Mouse (Mus musculus) spleen, embryonic (tissue): ENCODE measurements at regions not wholly inside any gene's neighbourhood (a gene's known extent, or its start where the extent isn't known, plus 50 kb on each side); places are given as distances from the start of the nearest gene placed in this dataset.

Source experiments
- CTCF ChIA-PET: fragments of 350-600 bp; sonication (Branson Sonifier 250); formaldehyde crosslinking; loops from one replicate; lab custom pipeline; 2022; lab: Charles Lee

DNA sequence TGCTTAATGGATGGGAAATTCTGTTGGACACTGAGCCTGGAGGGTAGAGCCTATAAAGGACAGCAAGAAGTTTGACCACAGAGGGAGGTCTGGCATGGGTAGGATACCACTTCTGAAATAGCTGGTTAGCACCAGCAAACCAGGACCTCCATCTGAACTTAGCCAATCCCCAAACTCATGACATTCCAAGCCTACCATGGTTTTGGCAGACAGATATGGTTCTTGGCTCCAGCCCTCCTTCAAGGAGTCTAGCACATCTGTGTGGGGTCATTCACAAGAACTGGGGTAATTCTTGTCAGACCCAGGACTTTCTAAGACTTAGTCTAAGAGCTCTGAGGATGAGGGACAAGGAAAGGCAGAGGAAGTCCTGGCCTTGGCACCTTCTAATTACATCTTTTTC, 187.7 kb downstream of the Phlda1 start:
- CTCF ChIA-PET = no interaction called here

GRCm38 (mm10) chr10:111694227-111695200, 188.4 kb downstream of the Phlda1 start:
- CTCF ChIA-PET = no interaction called here

DNA sequence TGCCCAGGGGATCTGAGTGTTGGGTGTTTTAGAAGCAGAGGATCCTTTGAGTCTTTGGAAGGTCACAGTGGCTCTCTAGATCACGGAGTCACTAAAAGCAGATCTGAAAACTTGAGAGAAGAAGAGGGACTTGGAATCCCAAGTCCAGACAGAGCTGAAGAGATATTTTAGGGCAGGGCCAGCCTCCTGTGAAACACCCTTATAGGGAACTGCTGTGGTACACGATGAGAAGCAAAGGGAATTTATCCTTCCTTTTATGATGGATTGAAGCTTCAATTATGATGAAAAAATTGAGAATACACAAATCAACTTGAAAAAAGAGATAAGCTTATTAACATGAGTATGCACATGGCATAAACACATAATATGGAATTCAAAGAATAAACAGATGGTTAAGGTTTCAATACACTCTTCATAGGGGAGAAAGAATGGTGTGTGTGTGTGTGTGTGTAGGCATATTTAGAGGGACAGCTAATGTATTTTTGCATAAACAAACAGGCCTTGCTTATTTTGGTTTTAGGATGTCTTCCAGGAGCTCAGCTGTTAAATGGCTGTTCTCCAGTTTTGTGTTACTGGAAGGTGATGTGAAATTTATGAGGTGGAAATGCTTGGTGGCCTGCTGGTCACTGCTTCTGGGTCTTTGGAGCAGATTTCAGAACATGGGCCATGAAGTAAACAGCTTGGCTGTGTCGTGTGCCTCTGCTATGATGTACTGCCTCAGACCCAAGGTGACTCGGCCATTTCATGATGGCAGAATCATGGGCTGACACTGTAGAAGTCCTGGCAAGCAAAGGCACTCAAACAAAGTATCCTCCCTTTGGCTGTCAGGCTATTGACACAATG, 190.1 kb downstream of the Phlda1 start:
- CTCF ChIA-PET = no interaction called here

- CTCF ChIA-PET = no interaction called here
Measured at GRCm38 (mm10) chr10:111696987-111697386, 190.9 kb downstream of the Phlda1 start.

GRCm38 (mm10) chr10:111699557-111700508, 193.7 kb downstream of the Phlda1 start:
- CTCF ChIA-PET = no interaction called here

- CTCF ChIA-PET = no interaction called here
Measured at GRCm38 (mm10) chr10:111700570-111700969, 194.5 kb downstream of the Phlda1 start.

- CTCF ChIA-PET = no interaction called here
Measured at GRCm38 (mm10) chr10:111701138-111701537, 195.1 kb downstream of the Phlda1 start.

DNA sequence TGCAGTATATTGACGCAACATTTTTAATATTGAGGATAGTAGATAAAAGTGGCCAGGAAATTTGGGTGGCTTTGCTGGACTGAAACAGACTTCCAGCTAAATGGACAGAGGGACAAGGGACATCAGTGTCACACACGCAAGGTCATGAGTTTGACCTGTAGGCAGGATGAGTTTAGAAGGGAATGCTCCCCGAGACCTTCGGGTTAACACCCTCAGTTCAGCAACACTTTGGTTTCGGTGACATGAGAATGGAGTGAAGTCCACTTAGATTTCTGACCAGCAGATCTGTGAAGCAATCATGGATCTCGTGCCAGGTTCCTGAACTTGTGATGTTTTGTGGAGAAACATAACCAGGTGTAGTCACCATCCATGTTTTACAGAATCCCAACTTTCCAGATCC, 196.3 kb downstream of the Phlda1 start:
- CTCF ChIA-PET = no interaction called here

DNA sequence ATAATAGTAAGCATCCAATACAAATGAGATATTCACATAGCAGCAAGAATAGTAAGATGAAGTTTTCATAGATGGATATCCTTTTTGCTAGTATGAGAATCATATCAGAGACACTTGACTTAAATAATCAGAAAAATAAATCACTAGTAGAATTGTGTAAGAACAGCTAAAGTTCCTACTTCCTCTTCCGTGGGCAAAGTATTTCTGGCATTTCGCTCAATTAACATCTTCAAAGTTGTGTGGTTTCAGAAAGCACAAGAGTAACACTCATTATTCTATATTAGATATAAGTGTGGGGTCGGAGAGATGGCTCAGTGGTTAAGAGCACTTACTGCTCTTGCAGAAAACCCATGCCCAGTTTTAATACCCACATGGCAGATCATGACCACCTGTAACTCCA, 197.4 kb downstream of the Phlda1 start:
- CTCF ChIA-PET = no interaction called here

- CTCF ChIA-PET = no interaction called here
Measured at GRCm38 (mm10) chr10:111711519-111712113, 205.5 kb downstream of the Phlda1 start.

DNA sequence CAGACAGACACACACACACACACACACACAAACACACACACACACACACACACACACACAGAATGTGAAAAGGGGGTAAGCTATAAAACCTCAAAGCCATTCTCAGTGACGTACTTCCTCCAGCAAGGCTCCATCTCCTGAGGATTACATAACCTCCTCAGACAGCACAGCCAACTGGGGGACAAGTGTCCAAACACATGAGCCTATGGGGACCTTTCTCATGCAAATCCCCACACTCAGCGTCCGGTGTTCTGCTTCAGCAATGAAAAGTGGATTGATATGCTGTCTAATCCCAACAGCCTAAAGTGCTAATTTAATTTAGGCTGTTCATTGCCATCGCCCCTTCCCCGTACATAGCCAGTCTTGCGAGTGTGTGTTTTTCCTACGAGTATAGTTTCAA, 206.9 kb downstream of the Phlda1 start:
- CTCF ChIA-PET = interaction anchor here (0.7 kb wide), 1 partner anchor 26 kb away, joined by 8 read pairs; no protein-coding TSS in a partner anchor

DNA sequence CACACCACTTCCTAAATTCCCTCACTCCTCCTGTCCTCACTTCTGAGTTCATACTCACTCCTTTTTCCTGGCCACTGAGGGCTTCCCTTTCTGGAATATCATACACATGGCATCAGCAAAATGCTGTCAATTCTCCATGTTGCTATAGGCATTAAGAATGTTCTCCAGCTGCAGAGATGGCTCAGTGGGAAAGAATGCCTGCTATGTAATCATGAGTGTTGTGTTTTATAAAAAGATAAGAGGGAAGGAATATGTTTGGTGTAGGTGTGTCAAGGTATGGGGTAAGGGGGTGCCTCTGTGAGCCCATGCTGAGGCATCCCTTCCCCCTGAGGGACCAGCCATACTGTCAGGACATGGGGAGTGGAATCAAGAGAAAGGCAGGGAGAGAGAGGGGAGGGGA, 207.6 kb downstream of the Phlda1 start:
- CTCF ChIA-PET = interaction anchor here (0.7 kb wide), 1 partner anchor 148 kb away, joined by 7 read pairs; no protein-coding TSS in a partner anchor

DNA sequence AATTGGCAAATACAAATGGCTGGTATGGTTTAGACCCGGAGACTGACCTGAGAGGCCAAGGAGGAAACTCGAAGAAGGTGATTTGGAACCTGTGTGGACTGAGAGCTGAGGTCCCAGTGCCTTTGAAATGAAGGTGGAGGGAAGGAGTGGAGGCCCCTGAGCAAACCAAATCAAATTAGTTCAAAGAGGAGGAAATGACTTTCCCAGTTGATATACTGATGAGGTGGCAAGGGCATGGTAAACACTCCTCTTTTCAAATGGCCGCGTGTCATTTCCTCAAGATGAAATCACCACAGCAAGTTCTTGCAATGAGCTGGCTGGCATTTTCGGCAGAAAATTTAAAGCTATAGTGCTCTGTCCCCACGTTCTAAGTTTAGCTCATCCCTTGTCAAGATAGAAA, 209.1 kb downstream of the Phlda1 start:
- CTCF ChIA-PET = no interaction called here

- CTCF ChIA-PET = no interaction called here
Measured at GRCm38 (mm10) chr10:111719632-111720031, 213.5 kb downstream of the Phlda1 start.

DNA sequence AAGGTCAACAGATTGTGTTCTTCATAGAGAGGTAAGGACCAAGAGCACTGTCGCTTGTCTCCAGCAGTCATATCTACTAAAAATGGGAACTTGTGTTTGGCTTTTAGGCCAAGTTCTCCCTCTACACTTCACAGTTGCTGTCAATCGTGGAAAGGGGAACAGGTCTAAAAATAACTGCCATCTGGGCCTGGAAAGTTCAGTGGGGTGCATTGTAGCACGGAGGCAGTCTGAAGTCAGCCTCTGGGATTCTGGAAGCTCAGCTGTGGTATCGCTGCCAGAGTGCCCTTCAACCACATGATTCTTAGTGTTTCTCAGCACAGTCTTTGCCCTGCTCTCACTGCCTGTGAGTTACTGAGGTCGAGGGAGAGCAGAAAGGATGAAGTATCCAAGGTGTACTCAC, 215.0 kb downstream of the Phlda1 start:
- CTCF ChIA-PET = no interaction called here

DNA sequence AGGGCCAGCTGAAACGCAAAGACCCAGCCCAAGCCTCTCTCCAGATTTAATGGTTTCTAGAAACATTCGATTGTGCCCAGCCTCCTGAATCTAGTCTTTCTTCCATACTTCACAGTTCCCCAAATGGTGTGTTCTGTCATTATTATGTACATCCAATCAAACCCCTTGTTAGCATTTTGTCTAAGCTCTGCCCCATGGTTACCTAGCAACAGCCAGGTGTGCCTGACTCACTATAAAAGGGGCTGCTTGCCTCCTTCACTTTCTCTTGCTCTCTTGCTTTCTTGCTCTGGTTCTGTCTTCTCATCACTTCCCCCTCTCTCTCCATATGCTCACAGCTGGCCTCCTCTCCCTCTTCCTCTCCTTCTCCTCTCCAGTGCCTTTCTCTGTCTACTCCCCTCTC, 217.8 kb downstream of the Phlda1 start:
- CTCF ChIA-PET = no interaction called here

DNA sequence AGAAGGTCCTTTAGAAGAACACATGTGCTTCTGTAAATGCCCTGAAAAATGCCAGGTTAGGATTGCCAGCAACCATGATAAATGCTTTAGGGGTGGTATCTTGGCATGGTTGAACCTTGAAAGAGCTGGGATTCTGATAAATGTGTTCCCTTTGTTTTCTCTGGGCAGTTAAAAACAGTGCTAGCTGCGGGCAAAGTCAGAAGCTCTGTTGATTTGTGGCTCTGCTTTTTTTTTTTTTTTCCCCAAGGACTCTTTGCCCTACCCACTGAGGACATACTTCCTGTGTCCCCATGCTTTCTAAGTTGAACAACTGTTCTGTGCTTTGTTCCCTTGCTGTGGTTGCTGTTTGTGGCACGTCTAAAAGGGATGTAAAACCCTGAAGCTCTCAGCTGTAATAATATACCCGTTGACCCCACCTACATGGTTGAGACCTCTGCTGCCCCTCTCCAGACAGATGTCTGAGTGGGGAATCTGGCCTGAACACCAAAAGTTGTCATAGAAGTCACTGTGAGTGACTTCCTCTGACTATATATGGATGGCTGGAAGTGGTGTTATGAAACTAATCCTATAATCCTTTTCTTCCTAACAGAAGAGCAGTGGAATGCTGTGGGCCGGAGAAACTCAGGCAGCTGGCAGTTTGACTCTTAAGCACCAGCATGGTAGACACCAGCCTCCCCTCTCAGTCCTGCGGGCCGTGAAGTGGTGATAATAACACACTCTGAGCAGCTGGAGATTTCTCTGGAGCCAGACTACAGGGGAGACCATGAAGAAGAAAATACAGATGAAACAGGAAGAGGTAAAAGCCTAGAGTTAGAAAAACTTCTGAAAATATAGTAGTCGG, 218.7 kb downstream of the Phlda1 start:
- CTCF ChIA-PET = no interaction called here

DNA sequence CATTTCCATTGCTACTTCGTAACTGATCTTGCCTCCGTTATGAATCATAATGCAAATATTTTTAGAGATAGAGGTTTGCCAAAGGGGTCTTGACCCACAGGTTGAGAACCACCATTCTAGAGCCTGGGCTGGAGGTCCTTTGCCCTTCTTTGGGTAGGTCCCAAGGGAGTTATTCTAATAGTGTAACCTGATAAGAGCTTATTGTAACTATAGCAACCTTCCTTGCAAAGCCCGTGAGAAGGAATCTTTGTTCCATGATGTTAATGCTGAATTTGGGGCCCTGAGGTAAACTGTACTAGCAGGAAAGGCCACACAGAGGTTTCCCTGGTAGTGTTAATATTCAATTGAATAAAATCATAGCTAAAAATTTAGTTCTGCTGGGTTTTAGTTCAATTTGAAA, 229.9 kb downstream of the Phlda1 start:
- CTCF ChIA-PET = no interaction called here

DNA sequence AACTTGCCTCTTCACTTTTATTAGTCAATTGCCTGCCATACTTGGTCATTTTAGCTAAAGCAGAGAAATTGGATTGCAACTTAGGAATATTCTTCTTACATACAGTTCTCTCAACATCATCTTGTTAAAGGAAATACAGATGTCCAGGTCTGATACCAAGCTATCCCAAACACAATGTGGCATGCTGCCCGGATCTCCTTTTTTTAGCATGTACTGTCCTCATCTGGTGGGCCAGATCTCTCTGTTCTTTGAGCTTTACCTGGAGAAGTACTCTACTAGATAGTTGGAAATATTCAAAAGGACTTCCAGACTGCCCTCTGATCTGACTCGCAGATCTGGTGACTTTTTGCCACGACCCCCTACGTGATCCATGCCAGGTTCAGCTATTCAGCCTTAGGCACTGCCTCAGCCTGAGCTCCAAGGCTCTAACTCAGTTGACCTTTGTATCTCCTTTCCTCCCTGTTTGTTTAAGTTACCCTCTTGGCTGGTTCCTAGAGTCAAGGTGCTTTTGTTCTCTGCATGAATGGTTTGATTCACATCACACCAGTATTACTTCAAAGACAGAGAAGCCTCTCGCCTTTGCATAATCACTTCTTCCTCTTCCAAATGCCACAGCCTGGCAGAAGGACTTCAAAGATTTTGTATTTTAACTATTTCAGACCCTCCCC, 232.9 kb upstream of the Krr1 start:
- CTCF ChIA-PET = no interaction called here
